Mouse (Mus musculus) C2C12 (cell line): ENCODE data around the gene H2-Aa.

Experiments used
- CEBPB ChIP-seq: IDR thresholded peaks from one replicate; pipeline ENCODE4 v1.6.1; 2011; ENCODE audit warnings: low read depth, mild to moderate bottlenecking, control low read depth, moderate library complexity
- CTCF ChIP-seq: IDR thresholded peaks from one replicate; pipeline ENCODE4 v1.5.1; 2011; ENCODE audit not compliant: control insufficient read depth, insufficient read depth, insufficient read length
- MAX ChIP-seq: IDR thresholded peaks from one replicate; pipeline ENCODE4 v1.6.1; 2011; ENCODE audit warnings: mild to moderate bottlenecking, control low read depth
- MYOD1 ChIP-seq: IDR thresholded peaks from one replicate; pipeline ENCODE4 v1.6.1; 2011; ENCODE audit warnings: low read depth; ENCODE audit not compliant: control insufficient read depth, insufficient read length
- MYOG ChIP-seq: IDR thresholded peaks from one replicate; pipeline ENCODE4 v1.6.1; 2011; ENCODE audit not compliant: control insufficient read depth, insufficient read length; ENCODE audit errors: extremely low read depth
- USF1 ChIP-seq: IDR thresholded peaks from one replicate; pipeline ENCODE4 v1.6.1; 2011; ENCODE audit warnings: low read depth, mild to moderate bottlenecking, control low read depth, moderate library complexity

DNA sequence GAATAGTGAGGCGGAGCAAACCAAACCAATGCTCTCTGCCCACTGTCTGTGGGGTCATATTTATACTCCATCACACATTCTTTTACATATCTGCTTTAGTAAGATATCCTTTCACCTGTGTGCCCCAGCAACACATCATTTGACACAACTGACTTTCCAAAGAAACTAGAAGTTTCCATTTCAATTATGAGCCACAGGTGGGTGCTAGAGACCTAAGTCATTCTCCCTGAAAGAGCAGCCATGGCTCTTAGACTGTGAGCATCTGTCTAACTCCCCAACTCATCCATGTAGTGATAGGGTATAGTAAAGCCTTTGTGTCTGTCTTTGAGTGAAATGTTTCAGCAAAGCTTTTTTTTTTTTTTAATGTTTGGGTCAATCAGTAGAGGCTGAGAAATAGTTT lies 15.5 kb downstream of the H2-Aa start:
- no peak for TF ChIP-seq CTCF
- TF ChIP-seq MYOG: no peak
- no peak for TF ChIP-seq USF1
- TF ChIP-seq CEBPB: no peak
- TF ChIP-seq MAX: no peak
- TF ChIP-seq MYOD1: no peak
